In the genomic region with DNA sequence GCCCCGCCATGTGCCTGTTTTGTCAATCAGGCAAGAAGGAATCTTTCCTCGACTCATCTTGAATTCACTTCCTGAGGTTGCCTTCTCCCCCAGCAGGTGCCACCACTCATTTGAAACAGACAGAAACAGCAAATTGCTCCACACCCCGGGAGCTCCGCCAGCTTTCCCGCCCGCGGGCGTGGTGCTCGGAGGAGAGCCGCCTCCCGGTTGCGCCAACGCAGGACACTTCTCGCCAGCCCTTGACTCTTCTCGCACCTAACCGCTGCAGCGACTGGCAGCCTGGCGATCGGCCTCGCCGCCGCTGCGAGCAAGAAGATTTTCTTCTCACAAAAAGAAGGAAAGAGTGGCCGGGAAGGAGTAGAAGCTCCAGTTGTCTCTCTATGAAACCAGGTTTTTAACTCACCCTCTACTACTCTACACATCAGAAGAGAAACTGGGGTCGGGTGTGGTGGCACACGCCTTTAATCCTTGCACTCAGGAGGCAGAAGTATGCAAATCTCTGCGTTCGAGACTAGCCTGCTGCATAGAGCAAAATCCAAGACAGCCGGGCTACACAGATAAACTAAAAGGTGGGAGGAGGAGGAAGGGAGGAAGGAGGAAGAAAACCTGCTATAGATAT, we compare ENCODE assay signal across 8 mouse cellular contexts. TPM values are rescaled to one million over a fixed set of nuclear protein-coding genes. Genes with fewer than 3 reads are reported as not detected.
DNase-seq lines count a peak whose midpoint lies in the region; ATAC-seq and TF ChIP-seq lines count a peak whose summit lies in the region.

No protein-coding gene starts in this region.

- H3K4me1 ChIP-seq in forebrain, postnatal 0 days (ENCODE audit: insufficient read depth) = peaks cover 8% of the 10 kb centered on the region; the same call in 1 of the 2 replicates
- H3K4me1 ChIP-seq in lung, embryonic 15.5 days = peaks cover 31% of the 10 kb centered on the region

- peak overlapping the region; percentile 38 for H3K4me3 ChIP-seq in forebrain, postnatal 0 days (ENCODE audit: low read depth, low read length)
- peak overlapping the region; percentile 35 for H3K4me3 ChIP-seq in lung, embryonic 15.5 days

- peak overlapping the region; percentile 49; the same call in 1 of the 2 replicates for H3K9ac ChIP-seq in forebrain, postnatal 0 days
- H3K9ac ChIP-seq in lung, embryonic 15.5 days = peak overlapping the region; percentile 25; the same call in 1 of the 2 replicates

- H3K36me3 ChIP-seq in forebrain, postnatal 0 days (ENCODE audit: insufficient read depth) = no peaks in the 10 kb centered on the region
- H3K36me3 ChIP-seq in lung, embryonic 15.5 days = no peaks in the 10 kb centered on the region

- H3K27ac ChIP-seq in forebrain, postnatal 0 days (ENCODE audit: low read depth, low read length) = peak overlapping the region; percentile 40; the same call in 1 of the 2 replicates
- no peak overlapping the region for H3K27ac ChIP-seq in lung, embryonic 15.5 days

- H3K9me3 ChIP-seq in forebrain, postnatal 0 days (ENCODE audit: low read length) = no peaks in the 10 kb centered on the region
- no peaks in the 10 kb centered on the region for H3K9me3 ChIP-seq in lung, embryonic 15.5 days

- peak overlapping the region; percentile 77 for H3K4me2 ChIP-seq in forebrain, postnatal 0 days (ENCODE audit: low read depth)
- H3K4me2 ChIP-seq in lung, embryonic 15.5 days = peak overlapping the region; percentile 68

- 4% methylated on average over 29 of the region's 29 CpGs for WGBS in forebrain, postnatal 0 days
- 3% methylated on average over 29 of the region's 29 CpGs for WGBS in large intestine, adult 2 months
- WGBS in lung, embryonic 15.5 days = 2% methylated on average over 29 of the region's 29 CpGs

- intact Hi-C loops in heart, postnatal 14 days (cut with DNase I) = no loop called here

- TF ChIP-seq CTCF in forebrain, postnatal 0 days (IDR thresholded peaks at IDR 0.05; ENCODE audit: low read depth) = peak; percentile 39; the same call in 1 of the 2 replicates

- no peaks in the 10 kb centered on the region; the same call in 1 of the 2 replicates for H3K27me3 ChIP-seq in forebrain, postnatal 0 days (ENCODE audit: insufficient read depth, low read length)
- H3K27me3 ChIP-seq in lung, embryonic 15.5 days = peaks cover 59% of the 10 kb centered on the region

- ATAC-seq in forebrain, postnatal 0 days = no peak
- ATAC-seq in lung, embryonic 15.5 days (ENCODE audit: borderline replicate concordance, extremely low read depth, low FRiP score, low TSS enrichment) = no peak
- no peak for ATAC-seq in erythroblast, adult 5-6 weeks (replicated peaks; ENCODE audit: low FRiP score, poor library complexity, severe bottlenecking)

- peak; percentile 59 to 61 for DNase-seq in cerebellum, postnatal 14 days
- no peak for DNase-seq in cerebellum, adult 8-10 months
- peak; percentile 53 for DNase-seq in forebrain, postnatal 0 days
- DNase-seq in heart, postnatal 14 days = peak; percentile 85 to 88
- DNase-seq in large intestine, adult 2 months (ENCODE audit: low read depth, low spot score) = peak; percentile 68
- DNase-seq in retina, embryonic 14.5 days (ENCODE audit: low spot score) = peak; percentile 37

RNA-seq across cellular contexts. Expression of a gene that starts 2.8 kb away (rescaled TPM):
- total RNA-seq in forebrain, postnatal 0 days (2014; rRNA removed) = 72.2 and 96.4 TPM in 2 replicates
- polyA plus RNA-seq in forebrain, postnatal 0 days (2015; fragmentation: Nextera tagmentation; extraction: Ambion mirVana) = 34.1 and 39.9 TPM in 2 replicates
- total RNA-seq in heart, postnatal 14 days (2021) = 10 to 100 TPM; 63.3 to 76.9 TPM
- 11.3 and 11.5 TPM in 2 replicates for polyA plus RNA-seq in large intestine, adult 2 months (2012; rRNA removed)
- polyA plus RNA-seq in lung, embryonic 15.5 days (2015; fragmentation: Nextera tagmentation; extraction: Ambion mirVana) = 11.7 and 12.9 TPM in 2 replicates
- not detected in 2 replicates for total RNA-seq in erythroblast, adult 5-6 weeks (2015; ENCODE audit: low replicate concordance)
- total RNA-seq in erythroblast, adult 5-6 weeks (2017; ENCODE audit: low replicate concordance) = not detected in 2 replicates

Comparison
In these comparisons a context has a peak if more than half of its experiments do, and no peak if none do; other contexts are left out.
1. RNA of a gene that starts 2.8 kb away (total RNA-seq): 72.2 to 96.4 TPM in forebrain, postnatal 0 days and 63.3 to 76.9 TPM in heart, postnatal 14 days; not detected in erythroblast, adult 5-6 weeks; every median in the first group is over 10 times any median in the second.